Mouse (Mus musculus): ENCODE measurements around the gene Rbl1.
"Not testable (repeated sequence)": the region's sequence is repeated elsewhere in the genome, so short reads cannot be mapped to it uniquely, and the experiment has no call there.

Gene Rbl1

GRCm38 (mm10) chr2:157204366-157205218 is at the start of gene Rbl1:
Rbl1 (minus strand) TSS chr2:157204534.
- peak; percentile 79 to 96 for DNase-seq (ENCODE audit: low spot score in 2 of 2)

DNA sequence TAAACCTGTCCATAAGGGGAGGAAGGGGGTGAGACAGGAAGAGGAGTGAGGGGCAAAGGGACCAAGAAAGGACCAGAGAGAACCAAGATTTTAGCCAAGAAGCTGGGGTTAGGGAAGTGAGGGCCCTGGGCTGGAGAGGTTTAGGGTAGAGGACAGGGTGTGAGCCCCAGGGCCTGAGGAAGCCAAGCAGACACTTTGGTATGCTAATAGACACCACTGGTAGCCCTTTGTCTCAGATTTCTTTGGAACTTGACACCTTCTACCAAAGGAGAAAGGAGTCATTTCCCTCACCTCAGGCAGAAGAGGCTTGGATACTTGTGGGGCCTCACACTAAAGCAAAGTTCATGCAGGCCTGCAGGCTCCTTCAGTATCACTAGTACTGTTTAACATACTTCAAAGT is 43.8 kb upstream of the Rbl1 start:
- DNase-seq (ENCODE audit: low spot score in 2 of 2): no peak

DNA sequence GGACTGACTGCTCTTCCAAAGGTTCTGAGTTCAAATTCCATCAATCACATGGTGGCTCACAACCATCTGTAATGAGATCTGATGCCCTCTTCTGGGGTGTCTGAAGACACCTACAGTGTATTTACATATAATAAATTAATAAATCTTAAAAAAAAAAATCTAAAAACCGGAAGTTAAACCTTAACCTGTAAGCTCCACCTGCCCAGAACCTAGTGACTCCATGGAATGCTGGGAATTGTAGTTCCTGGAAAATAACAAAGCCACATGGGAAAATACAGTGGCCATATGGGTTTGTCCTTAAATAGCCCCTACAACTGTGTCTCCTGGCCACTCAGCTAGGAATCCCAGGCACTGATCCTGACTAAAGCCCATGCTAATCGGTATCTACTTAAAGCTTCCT is 41.3 kb upstream of the Rbl1 start:
- no peak for DNase-seq (ENCODE audit: low spot score in 2 of 2)

GRCm38 (mm10) chr2:157245001-157245400 is 40.7 kb upstream of the Rbl1 start:
- no peak for DNase-seq (ENCODE audit: low spot score in 2 of 2)

GRCm38 (mm10) chr2:157235946-157236345 is 31.6 kb upstream of the Rbl1 start:
- no peak for DNase-seq (ENCODE audit: low spot score in 2 of 2)

- DNase-seq (ENCODE audit: low spot score in 2 of 2): not testable (repeated sequence)
These were observed 17.6 kb upstream of the Rbl1 start for GRCm38 (mm10) chr2:157221916-157222315.

GRCm38 (mm10) chr2:157220108-157220507 is 15.8 kb upstream of the Rbl1 start:
- DNase-seq (ENCODE audit: low spot score in 2 of 2): no peak

DNA sequence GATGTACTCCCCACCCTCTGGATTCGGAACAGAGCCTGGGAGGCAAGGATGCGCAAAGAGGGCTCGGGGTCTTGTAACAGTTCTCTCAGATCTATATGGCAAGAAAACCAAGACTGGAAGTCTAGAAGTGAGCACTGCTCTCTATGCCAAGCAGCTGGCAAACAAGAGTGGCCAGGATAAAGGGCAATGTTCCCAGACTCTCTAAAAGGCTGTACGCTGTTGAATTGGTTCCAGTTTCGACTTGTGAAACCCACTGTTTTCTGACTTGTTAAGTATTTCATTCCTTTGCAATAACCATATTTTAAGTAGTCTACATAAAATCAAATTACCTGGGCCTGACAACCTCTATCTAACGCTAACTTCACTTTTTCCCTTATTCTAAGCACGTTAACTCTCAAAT is 7.4 kb upstream of the Rbl1 start:
- DNase-seq (ENCODE audit: low spot score in 2 of 2): no peak

GRCm38 (mm10) chr2:157203459-157204365 is 622 bp downstream of the Rbl1 start:
- DNase-seq (ENCODE audit: low spot score in 2 of 2): peak; percentile 6 to 37

DNA sequence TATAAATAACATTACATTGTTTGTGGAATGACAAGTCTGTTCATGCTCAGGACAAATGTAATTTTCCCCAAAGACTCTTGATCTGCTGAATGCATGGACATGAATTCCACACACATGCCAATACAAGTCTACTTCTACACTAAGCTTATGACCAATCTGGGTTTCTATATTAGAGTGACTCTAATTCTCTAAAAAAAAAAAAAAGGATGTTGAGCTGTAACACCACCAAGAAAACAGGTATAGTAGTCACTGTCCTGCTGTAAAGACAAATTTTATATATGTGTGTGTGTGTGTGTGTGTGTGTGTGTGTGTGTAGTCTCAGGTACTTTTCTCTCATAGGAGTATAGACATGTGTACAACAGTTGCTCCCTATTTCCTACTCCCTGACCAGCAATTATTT is 1.3 kb downstream of the Rbl1 start:
- no peak for DNase-seq (ENCODE audit: low spot score in 2 of 2)

GRCm38 (mm10) chr2:157202361-157202760 is 2.0 kb downstream of the Rbl1 start:
- DNase-seq (ENCODE audit: low spot score in 2 of 2): peak in 1 of 2 experiments; percentile 7

DNA sequence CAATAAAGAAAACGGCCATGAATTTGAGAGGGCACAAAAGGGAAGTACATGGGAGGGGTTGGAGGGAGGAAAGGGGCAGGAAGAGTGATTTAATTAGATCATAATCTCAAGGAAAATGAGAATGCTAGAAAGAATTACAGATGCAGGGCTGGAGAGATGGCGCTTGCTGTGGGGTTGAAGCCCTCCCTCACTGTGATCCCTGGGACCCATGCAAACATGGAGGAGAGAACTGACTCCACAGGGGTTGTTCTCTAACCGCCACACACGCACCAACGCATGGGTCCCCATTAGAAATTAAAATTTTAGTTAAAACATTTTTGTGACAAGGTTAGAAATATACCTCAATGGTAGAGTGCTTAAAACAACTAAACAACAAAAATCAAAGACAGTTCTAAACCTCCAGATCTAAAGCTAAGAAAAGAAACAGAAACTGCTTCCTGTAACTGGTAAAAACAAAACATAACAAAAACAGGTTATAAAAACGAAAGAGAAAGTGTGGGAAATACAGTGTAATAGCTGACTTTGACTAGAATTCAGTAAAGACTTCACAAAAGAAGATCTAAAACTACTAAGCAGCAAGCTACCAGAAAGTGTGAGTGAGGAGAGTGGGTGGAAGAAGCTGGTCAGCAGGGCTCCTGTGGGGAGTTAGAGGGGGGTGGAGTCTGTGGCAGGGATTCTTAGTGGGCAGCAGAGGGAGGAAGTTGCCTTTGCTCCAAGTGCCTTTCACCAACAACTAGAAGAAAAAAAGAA is 3.1 kb downstream of the Rbl1 start:
- DNase-seq (ENCODE audit: low spot score in 2 of 2): peak; percentile 6 to 17

- DNase-seq (ENCODE audit: low spot score in 2 of 2): not testable (repeated sequence)
These were observed 5.9 kb downstream of the Rbl1 start for GRCm38 (mm10) chr2:157198405-157198804.

DNA sequence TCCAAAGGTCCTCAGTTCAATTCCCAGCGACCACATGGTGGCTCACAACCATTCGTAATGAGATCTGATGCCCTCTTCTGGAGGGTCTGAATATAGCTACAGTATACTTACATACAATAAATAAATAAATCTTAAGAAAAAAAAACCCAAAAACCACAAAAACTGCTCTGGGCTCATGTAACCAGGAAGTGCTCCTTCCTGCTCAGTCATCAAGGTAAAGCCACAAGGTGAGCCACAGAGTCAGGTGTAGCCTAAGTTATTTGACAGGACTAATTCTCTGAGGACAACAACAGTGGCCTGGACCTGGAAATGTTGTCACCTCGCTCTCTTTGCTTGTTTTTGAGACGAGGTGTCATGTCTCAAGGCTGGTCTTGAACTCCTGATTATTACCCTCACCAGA is 13.7 kb downstream of the Rbl1 start:
- no peak for DNase-seq (ENCODE audit: low spot score in 2 of 2)

DNA sequence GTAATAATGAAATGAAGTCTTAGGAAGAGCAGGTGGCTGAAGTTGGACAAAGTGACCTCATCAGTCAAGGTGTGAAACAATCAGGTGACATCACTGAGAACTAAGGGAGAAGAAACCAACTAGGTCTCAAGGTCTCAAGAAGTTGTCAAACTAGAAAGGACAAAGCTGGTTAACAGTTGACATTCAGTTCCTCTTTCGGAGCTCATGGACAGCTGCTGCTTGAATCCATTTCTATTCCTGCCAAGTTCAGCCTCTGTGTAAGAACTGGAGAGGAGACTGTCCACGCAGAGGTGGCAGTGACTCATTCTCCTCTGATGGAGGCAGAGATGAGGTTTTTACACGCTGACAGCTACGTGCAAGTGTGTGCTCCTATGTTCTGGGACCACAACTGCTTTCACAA is 17.1 kb downstream of the Rbl1 start:
- no peak for DNase-seq (ENCODE audit: low spot score in 2 of 2)

- DNase-seq (ENCODE audit: low spot score in 2 of 2): no peak
These were observed 17.8 kb downstream of the Rbl1 start for GRCm38 (mm10) chr2:157186504-157186903.

- no peak for DNase-seq (ENCODE audit: low spot score in 2 of 2)
These were observed 19.2 kb downstream of the Rbl1 start for GRCm38 (mm10) chr2:157185022-157185660.

GRCm38 (mm10) chr2:157178167-157178566 is 26.2 kb downstream of the Rbl1 start:
- DNase-seq (ENCODE audit: low spot score in 2 of 2): no peak

- no peak for DNase-seq (ENCODE audit: low spot score in 2 of 2)
These were observed 28.1 kb downstream of the Rbl1 start for GRCm38 (mm10) chr2:157176248-157176647.

- no peak for DNase-seq (ENCODE audit: low spot score in 2 of 2)
These were observed 29.9 kb downstream of the Rbl1 start for GRCm38 (mm10) chr2:157174416-157174815.

- DNase-seq (ENCODE audit: low spot score in 2 of 2): no peak
These were observed 30.8 kb downstream of the Rbl1 start for GRCm38 (mm10) chr2:157173555-157173954.

Data from urinary bladder, adult 18-20 months (tissue).